Mouse (Mus musculus) forebrain, embryonic 13.5 days (tissue): ENCODE measurements around the gene Bpifa5. TPM values are rescaled to one million over a fixed set of nuclear protein-coding genes. Genes with fewer than 3 reads are reported as not detected.
"Not testable (repeated sequence)": the region's sequence is repeated elsewhere in the genome, so short reads cannot be mapped to it uniquely, and the experiment has no call there.

ENCODE experiments used
- ATAC-seq: fragments of 200-750 bp; cut with Nextera tagmentation; 2 replicates; pipeline ENCODE4 v1.8.0; 2017
- H3K27ac ChIP-seq: fragments of 300-500 bp; sonication (generic); 2 replicates; pipeline ENCODE4 v1.5.1; 2015; ENCODE audit warnings: inconsistent platforms, mild to moderate bottlenecking, moderate library complexity
- H3K27me3 ChIP-seq: fragments of 300-500 bp; sonication (generic); 2 replicates; pipeline ENCODE4 v1.6.1; 2015; ENCODE audit warnings: mild to moderate bottlenecking, inconsistent platforms
- H3K36me3 ChIP-seq: fragments of 300-500 bp; sonication (generic); 2 replicates; pipeline ENCODE4 v1.6.1; 2015; ENCODE audit warnings: mild to moderate bottlenecking, inconsistent platforms; ENCODE audit not compliant: poor library complexity, severe bottlenecking
- H3K4me1 ChIP-seq: fragments of 300-500 bp; sonication (generic); 2 replicates; pipeline ENCODE4 v1.6.1; 2015; ENCODE audit warnings: inconsistent platforms
- H3K4me2 ChIP-seq: fragments of 300-500 bp; sonication (generic); 2 replicates; pipeline ENCODE4 v1.6.1; 2015; ENCODE audit warnings: inconsistent platforms, mild to moderate bottlenecking, moderate library complexity
- H3K4me3 ChIP-seq: fragments of 300-500 bp; sonication (generic); 2 replicates; pipeline ENCODE4 v1.5.1; 2015; ENCODE audit warnings: mild to moderate bottlenecking, inconsistent platforms
- H3K9ac ChIP-seq: fragments of 300-500 bp; sonication (generic); 2 replicates; pipeline ENCODE4 v1.6.1; 2015; ENCODE audit warnings: mild to moderate bottlenecking, inconsistent platforms
- H3K9me3 ChIP-seq: fragments of 300-500 bp; sonication (generic); replicated peaks from 2 replicates; pipeline ENCODE4 v1.6.1; 2016; ENCODE audit warnings: inconsistent platforms
- WGBS: fragments of 180-500 bp; shearing (Covaris S2); methylation state at CpG from one replicate; pipeline ENCODE4 v1.1.7; 2015; 5-methylcytosine and 5-hydroxymethylcytosine counted together
- polyA plus RNA-seq: library from polyadenylated mRNA; unstranded; fragments of >200 nt; fragmentation: Nextera tagmentation; extraction: Ambion mirVana; gene quantifications from 2 replicates; pipeline ENCODE4 v1.2.1, GENCODE M21; 2015

Bpifa5 gene
- polyA plus RNA-seq, result not detected in 2 replicates

- Histone ChIP-seq H3K9ac (no peak within 1 kb of the TSS), H3K27ac (no peak within 1 kb of the TSS), H3K36me3 (no peaks in the 10 kb centered on the region), H3K9me3 (0 out of 2 replicates have a peak, but pooled peaks cover 4% of the 10 kb centered on the region), H3K4me2 (no peak within 1 kb of the TSS), H3K27me3 (no peaks in the 10 kb centered on the region), H3K4me1 (no peaks in the 10 kb centered on the region), H3K4me3 (no peak within 1 kb of the TSS)
- ATAC-seq, result no peak
- 84% methylated on average over 8 of the region's 8 CpGs for WGBS
Measured at GRCm38 (mm10) chr2:154162307-154162706, at the start of gene Bpifa5. Gene Bpifa5, plus strand, starts transcription at chr2:154162607.

GRCm38 (mm10) chr2:154117381-154117780, 45.0 kb upstream of the Bpifa5 start:
- no peak overlapping the region for H3K4me2 ChIP-seq
- H3K36me3 ChIP-seq, result no peaks in the 10 kb centered on the region
- no peaks in the 10 kb centered on the region for H3K27me3 ChIP-seq
- ATAC-seq, result no peak
- 86% methylated on average over 3 of the region's 3 CpGs for WGBS
- H3K9ac ChIP-seq, result no peak overlapping the region
- no peaks in the 10 kb centered on the region for H3K9me3 ChIP-seq
- H3K27ac ChIP-seq, result no peak overlapping the region
- no peak overlapping the region for H3K4me3 ChIP-seq
- H3K4me1 ChIP-seq, result no peaks in the 10 kb centered on the region

DNA sequence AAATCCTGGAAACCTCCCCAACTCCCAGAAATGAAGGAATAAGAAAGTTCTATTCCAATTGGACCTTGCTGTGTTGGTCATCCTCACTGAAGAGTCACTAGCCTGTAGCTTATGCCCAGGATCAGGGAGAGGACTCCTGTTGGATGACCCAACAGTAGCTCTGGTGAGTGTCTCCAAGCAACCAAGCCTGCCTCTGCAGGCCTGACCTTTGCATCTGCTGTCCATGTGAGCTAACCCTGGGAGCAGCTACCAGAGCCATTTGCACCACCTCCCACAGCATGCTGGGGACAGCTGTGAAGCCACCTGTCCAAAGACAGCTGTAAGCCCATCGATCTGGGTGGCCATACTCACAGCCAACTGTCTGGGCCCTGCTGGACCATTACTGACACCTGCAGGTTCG, 32.3 kb upstream of the Bpifa5 start, which contains the start of gene Bpifa3:
Gene Bpifa3, plus strand, starts transcription at position 217 of the 400 bp plus-strand sequence.
- WGBS, result 56% methylated on average over 2 of the region's 2 CpGs
- Histone ChIP-seq H3K4me1 (no peaks in the 10 kb centered on the region), H3K9me3 (no peaks in the 10 kb centered on the region), H3K27ac (no peak within 1 kb of the TSS), H3K9ac (no peak within 1 kb of the TSS), H3K4me3 (no peak within 1 kb of the TSS), H3K36me3 (no peaks in the 10 kb centered on the region), H3K27me3 (no peaks in the 10 kb centered on the region), H3K4me2 (no peak within 1 kb of the TSS)
- ATAC-seq, result no peak

GRCm38 (mm10) chr2:154142580-154142979, 19.8 kb upstream of the Bpifa5 start, which contains the start of gene Bpifa1:
Gene Bpifa1, plus strand, starts transcription at chr2:154142880.
- Histone ChIP-seq H3K27me3 (no peaks in the 10 kb centered on the region), H3K4me1 (no peaks in the 10 kb centered on the region), H3K9me3 (no peaks in the 10 kb centered on the region), H3K36me3 (no peaks in the 10 kb centered on the region), H3K4me3 (no peak within 1 kb of the TSS), H3K4me2 (no peak within 1 kb of the TSS), H3K9ac (no peak within 1 kb of the TSS), H3K27ac (no peak within 1 kb of the TSS)
- WGBS, result 81% methylated on average over 4 of the region's 4 CpGs
- ATAC-seq, result no peak

DNA sequence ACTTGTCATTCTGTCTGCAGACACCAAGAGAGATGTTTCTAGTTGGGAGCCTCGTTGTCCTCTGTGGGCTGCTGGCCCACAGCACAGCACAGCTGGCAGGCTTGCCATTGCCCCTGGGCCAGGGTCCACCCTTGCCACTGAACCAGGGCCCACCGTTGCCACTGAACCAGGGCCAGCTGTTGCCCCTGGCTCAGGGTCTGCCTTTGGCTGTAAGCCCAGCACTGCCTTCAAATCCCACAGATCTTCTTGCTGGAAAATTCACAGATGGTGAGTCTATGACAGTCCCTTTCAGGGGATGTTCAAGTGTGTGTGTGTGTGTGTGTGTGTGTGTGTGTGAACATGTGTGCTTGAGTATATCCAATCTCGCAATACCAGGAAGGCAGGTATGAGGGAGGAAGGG, 18.7 kb upstream of the Bpifa5 start:
- H3K27ac ChIP-seq, result no peak overlapping the region
- no peak overlapping the region for H3K4me2 ChIP-seq
- no peaks in the 10 kb centered on the region for H3K27me3 ChIP-seq
- no peak overlapping the region for H3K4me3 ChIP-seq
- no peaks in the 10 kb centered on the region for H3K9me3 ChIP-seq
- H3K4me1 ChIP-seq, result no peaks in the 10 kb centered on the region
- no peak overlapping the region for H3K9ac ChIP-seq
- H3K36me3 ChIP-seq, result no peaks in the 10 kb centered on the region
- WGBS, result 74% methylated on average over 3 of the region's 3 CpGs
- ATAC-seq, result no peak

- ATAC-seq, result no peak
- Histone ChIP-seq H3K27ac (no peak overlapping the region), H3K9me3 (no peaks in the 10 kb centered on the region), H3K4me3 (no peak overlapping the region), H3K9ac (no peak overlapping the region), H3K4me2 (no peak overlapping the region), H3K4me1 (no peaks in the 10 kb centered on the region), H3K27me3 (no peaks in the 10 kb centered on the region), H3K36me3 (no peaks in the 10 kb centered on the region)
- WGBS, result 82% methylated on average over 4 of the region's 4 CpGs
Measured at GRCm38 (mm10) chr2:154147496-154147895, 14.9 kb upstream of the Bpifa5 start.

DNA sequence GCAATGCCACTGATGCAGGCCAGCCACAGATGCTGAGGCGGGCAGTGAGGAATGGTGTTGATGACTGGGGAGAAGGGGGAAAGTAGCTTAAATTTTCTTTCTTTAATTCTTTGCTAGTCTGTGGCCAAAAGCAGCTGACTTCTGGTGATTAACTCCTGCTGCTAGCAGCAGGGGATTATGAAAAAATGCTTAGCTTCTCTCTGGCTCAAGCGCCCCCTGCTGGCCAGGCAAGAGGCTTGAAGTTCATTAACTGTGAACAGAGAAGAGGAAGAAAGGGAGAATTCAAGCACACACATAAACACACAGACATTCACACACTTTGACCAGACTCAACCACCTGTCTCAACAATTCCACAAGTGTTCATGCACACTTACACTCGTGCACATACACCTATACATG, 4.0 kb upstream of the Bpifa5 start:
- Histone ChIP-seq H3K9ac (no peak overlapping the region), H3K36me3 (no peaks in the 10 kb centered on the region), H3K4me3 (no peak overlapping the region), H3K4me2 (no peak overlapping the region), H3K9me3 (0 out of 2 replicates have a peak, but pooled peaks cover 4% of the 10 kb centered on the region), H3K27ac (no peak overlapping the region), H3K4me1 (no peaks in the 10 kb centered on the region), H3K27me3 (no peaks in the 10 kb centered on the region)
- ATAC-seq, result no peak
- WGBS, result 30% methylated on average over 3 of the region's 3 CpGs

DNA sequence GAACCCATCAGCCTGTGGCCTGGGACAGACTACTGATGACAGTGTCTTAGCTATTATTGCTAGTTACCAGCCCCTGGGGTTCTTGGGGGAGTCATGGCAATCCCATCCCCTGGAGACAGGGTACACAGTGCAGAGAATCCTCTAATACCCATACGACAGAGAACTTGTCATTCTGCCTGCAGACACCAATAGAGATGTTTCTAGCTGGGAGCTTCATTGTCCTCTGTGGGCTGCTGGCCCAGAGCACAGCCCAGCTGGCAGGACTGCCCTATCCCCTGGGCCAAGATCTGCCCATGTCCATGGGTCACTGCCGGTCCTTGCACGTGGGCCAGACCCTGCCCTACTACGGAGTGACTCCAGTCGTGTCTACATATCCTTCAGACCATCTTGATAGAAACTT, 899 bp downstream of the Bpifa5 start:
- H3K4me3 ChIP-seq, result no peak overlapping the region
- 95% methylated on average over 5 of the region's 5 CpGs for WGBS
- no peak overlapping the region for H3K27ac ChIP-seq
- H3K4me1 ChIP-seq, result no peaks in the 10 kb centered on the region
- no peaks in the 10 kb centered on the region for H3K36me3 ChIP-seq
- no peaks in the 10 kb centered on the region for H3K27me3 ChIP-seq
- H3K9me3 ChIP-seq, result 0 out of 2 replicates have a peak, but pooled peaks cover 4% of the 10 kb centered on the region
- no peak overlapping the region for H3K4me2 ChIP-seq
- no peak for ATAC-seq
- no peak overlapping the region for H3K9ac ChIP-seq

DNA sequence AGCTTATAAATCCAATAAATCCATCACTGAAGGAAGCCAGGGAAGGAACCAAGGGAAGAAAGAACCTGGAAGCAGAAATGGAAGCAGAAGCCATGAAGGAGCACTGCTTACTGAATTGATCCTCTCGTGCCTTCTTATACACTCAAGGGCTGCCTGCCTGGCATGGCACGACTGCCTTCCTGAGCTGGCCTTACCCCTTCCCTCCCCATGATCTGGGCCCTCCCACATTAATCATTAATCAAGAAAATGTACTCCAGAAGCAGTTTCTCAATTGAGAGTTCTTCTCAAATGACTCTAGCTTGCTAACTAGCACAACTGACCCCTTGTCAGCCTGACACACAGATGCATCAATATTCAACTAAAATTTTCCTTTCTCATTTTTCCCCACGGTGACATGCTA, 6.8 kb downstream of the Bpifa5 start:
- H3K9ac ChIP-seq, result no peak overlapping the region
- no peaks in the 10 kb centered on the region for H3K36me3 ChIP-seq
- no peaks in the 10 kb centered on the region for H3K27me3 ChIP-seq
- H3K4me3 ChIP-seq, result no peak overlapping the region
- H3K4me2 ChIP-seq, result no peak overlapping the region
- no peak for ATAC-seq
- 81% methylated on average over 3 of the region's 3 CpGs for WGBS
- H3K4me1 ChIP-seq, result no peaks in the 10 kb centered on the region
- H3K27ac ChIP-seq, result no peak overlapping the region
- no peaks in the 10 kb centered on the region for H3K9me3 ChIP-seq

DNA sequence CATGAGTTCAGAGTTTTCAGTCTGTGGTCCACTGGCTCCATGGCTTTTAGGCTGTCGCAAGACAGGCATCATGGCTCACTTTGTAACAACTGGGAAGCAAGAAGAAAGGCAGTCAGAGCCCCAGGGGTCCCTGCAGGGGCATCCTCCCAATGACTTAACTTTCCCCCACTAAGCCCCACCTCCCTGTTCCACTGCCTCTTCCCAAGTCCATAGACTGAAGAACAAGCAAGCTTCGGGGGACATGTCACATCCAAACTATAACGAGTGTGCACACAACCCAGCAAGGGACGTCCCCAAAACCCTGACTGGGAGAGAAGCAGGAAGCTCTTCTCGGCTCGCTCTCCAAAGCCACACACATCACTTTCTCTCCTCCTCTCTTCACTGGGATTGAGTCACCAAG, 9.2 kb downstream of the Bpifa5 start:
- WGBS, result 80% methylated on average over 6 of the region's 6 CpGs
- Histone ChIP-seq H3K4me3 (no peak overlapping the region), H3K27ac (no peak overlapping the region), H3K9me3 (no peaks in the 10 kb centered on the region), H3K36me3 (no peaks in the 10 kb centered on the region), H3K9ac (no peak overlapping the region), H3K27me3 (no peaks in the 10 kb centered on the region), H3K4me2 (no peak overlapping the region), H3K4me1 (no peaks in the 10 kb centered on the region)
- no peak for ATAC-seq

- Histone ChIP-seq H3K4me2 (no peak overlapping the region), H3K4me3 (no peak overlapping the region), H3K9me3 (no peaks in the 10 kb centered on the region), H3K9ac (no peak overlapping the region), H3K4me1 (no peaks in the 10 kb centered on the region), H3K36me3 (no peaks in the 10 kb centered on the region), H3K27me3 (no peaks in the 10 kb centered on the region), H3K27ac (no peak overlapping the region)
- 47% methylated on average over 1 of the region's 1 CpGs for WGBS
- no peak for ATAC-seq
Measured at GRCm38 (mm10) chr2:154173313-154173712, 10.9 kb downstream of the Bpifa5 start.

- H3K9me3 ChIP-seq, ATAC-seq: not testable (repeated sequence)
Measured at GRCm38 (mm10) chr2:154181900-154182299, 19.5 kb downstream of the Bpifa5 start.

GRCm38 (mm10) chr2:154183061-154183460, 20.7 kb downstream of the Bpifa5 start:
- ATAC-seq, H3K4me3 ChIP-seq, H3K27ac ChIP-seq, H3K4me2 ChIP-seq, H3K36me3 ChIP-seq, H3K27me3 ChIP-seq, H3K4me1 ChIP-seq, H3K9me3 ChIP-seq, H3K9ac ChIP-seq: not testable (repeated sequence)
- WGBS, result 77% methylated on average over 4 of the region's 4 CpGs

More at GRCm38 (mm10) chr2:154181900-154182299, 19.5 kb downstream of the Bpifa5 start:
- H3K9ac ChIP-seq, H3K4me2 ChIP-seq, H3K4me1 ChIP-seq, H3K27me3 ChIP-seq, H3K27ac ChIP-seq, H3K4me3 ChIP-seq, H3K36me3 ChIP-seq: not testable (repeated sequence)
- 86% methylated on average over 7 of the region's 7 CpGs for WGBS
